ENCODE assay signal across 23 mouse cellular contexts in the genomic region with DNA sequence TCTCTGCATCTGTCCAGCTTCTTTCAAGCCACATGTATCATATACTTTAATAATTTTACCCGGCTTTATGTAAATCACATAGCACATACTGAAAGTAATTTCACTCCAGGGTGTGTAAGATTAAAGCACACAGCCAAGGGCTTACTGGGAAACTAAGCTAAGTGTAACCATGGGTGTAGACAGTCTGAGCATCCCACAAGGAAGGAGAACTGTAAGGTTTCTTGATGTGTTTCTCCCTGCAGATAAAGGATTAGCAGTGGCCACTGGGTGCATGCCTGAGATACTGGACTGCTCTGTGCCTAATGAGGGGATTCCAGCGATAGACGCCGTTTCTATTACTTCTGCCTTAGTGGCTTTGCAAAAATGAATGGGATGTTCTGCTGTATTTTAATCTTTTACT. TPM values are rescaled to one million over a fixed set of nuclear protein-coding genes. Genes with fewer than 3 reads are reported as not detected.
DNase-seq lines count a peak whose midpoint lies in the region; ATAC-seq and TF ChIP-seq lines count a peak whose summit lies in the region.
"Had no signal": no experiment of that assay in that cellular context is flagged by ENCODE, and none has a peak within 500 bp of the region (broad histone marks: within the 10 kb centered on the region; RNA-seq: fewer than 3 reads in every experiment).

No protein-coding gene starts in this region.

- H3K27ac ChIP-seq in midbrain, embryonic 16.5 days (ENCODE audit: low read length) = no peak overlapping the region
- no peak overlapping the region for H3K27ac ChIP-seq in midbrain, embryonic 14.5 days (replicated peaks; ENCODE audit: low read depth, low read length)
- H3K27ac ChIP-seq in stomach, postnatal 0 days (replicated peaks) = no peak overlapping the region
- H3K27ac ChIP-seq: embryonic facial prominence, embryonic 10.5 days; embryonic facial prominence, embryonic 12.5 days; forebrain, embryonic 13.5 days; forebrain, embryonic 15.5 days had no signal

- 52% methylated on average over 4 of the region's 4 CpGs for WGBS in midbrain, embryonic 16.5 days
- 67% methylated on average over 4 of the region's 4 CpGs for WGBS in midbrain, embryonic 14.5 days
- WGBS in stomach, postnatal 0 days = 79% methylated on average over 4 of the region's 4 CpGs

- TF ChIP-seq CTCF in stomach, postnatal 0 days (IDR thresholded peaks at IDR 0.05; ENCODE audit: low read depth) = no peak

- TF ChIP-seq EP300 in stomach, postnatal 0 days (optimal IDR thresholded peaks at IDR 0.05) = no peak

- peak; percentile 56; the same call in 1 of the 2 replicates for ATAC-seq in midbrain, embryonic 16.5 days
- no peak for ATAC-seq in midbrain, embryonic 14.5 days (ENCODE audit: low FRiP score, low TSS enrichment)
- no peak for ATAC-seq in stomach, postnatal 0 days (ENCODE audit: low FRiP score, low TSS enrichment)
- ATAC-seq: CD4-positive, CD25-positive, alpha-beta regulatory T cell, adult 4 months; forebrain, embryonic 13.5 days; forebrain, embryonic 15.5 days had no signal

- no peaks in the 10 kb centered on the region for H3K27me3 ChIP-seq in midbrain, embryonic 16.5 days (ENCODE audit: control insufficient read depth, insufficient read depth, low read depth, low read length)
- H3K27me3 ChIP-seq in midbrain, embryonic 14.5 days (ENCODE audit: control insufficient read depth, insufficient read depth, low read length) = no peaks in the 10 kb centered on the region
- no peaks in the 10 kb centered on the region for H3K27me3 ChIP-seq in stomach, postnatal 0 days (ENCODE audit: control insufficient read depth, insufficient read depth, low read length)
- H3K27me3 ChIP-seq: CH12.LX; embryonic facial prominence, embryonic 12.5 days; forebrain, embryonic 13.5 days; forebrain, embryonic 15.5 days had no signal

- H3K9me3 ChIP-seq in midbrain, embryonic 16.5 days (replicated peaks; ENCODE audit: control insufficient read depth, low read length, poor library complexity, severe bottlenecking) = no peaks in the 10 kb centered on the region
- no peaks in the 10 kb centered on the region for H3K9me3 ChIP-seq in midbrain, embryonic 14.5 days (ENCODE audit: control insufficient read depth, low read length)
- H3K9me3 ChIP-seq in stomach, postnatal 0 days (ENCODE audit: control insufficient read depth, low read length) = no peaks in the 10 kb centered on the region
- H3K9me3 ChIP-seq: embryonic facial prominence, embryonic 10.5 days; embryonic facial prominence, embryonic 12.5 days; forebrain, embryonic 13.5 days; forebrain, embryonic 15.5 days had no signal

- no peaks in the 10 kb centered on the region for H3K4me1 ChIP-seq in midbrain, embryonic 16.5 days (ENCODE audit: control insufficient read depth, insufficient read depth, low read length)
- H3K4me1 ChIP-seq in midbrain, embryonic 14.5 days (ENCODE audit: control insufficient read depth, insufficient read depth, low read length) = no peaks in the 10 kb centered on the region
- no peaks in the 10 kb centered on the region for H3K4me1 ChIP-seq in stomach, postnatal 0 days (replicated peaks; ENCODE audit: control insufficient read depth, insufficient read depth)
- H3K4me1 ChIP-seq: embryonic facial prominence, embryonic 10.5 days; embryonic facial prominence, embryonic 12.5 days; forebrain, embryonic 13.5 days; forebrain, embryonic 15.5 days had no signal

- no peak overlapping the region for H3K9ac ChIP-seq in midbrain, embryonic 16.5 days (ENCODE audit: low read depth, low read length)
- no peak overlapping the region for H3K9ac ChIP-seq in midbrain, embryonic 14.5 days (replicated peaks; ENCODE audit: low read length)
- H3K9ac ChIP-seq in stomach, postnatal 0 days (ENCODE audit: low read length) = no peak overlapping the region
- H3K9ac ChIP-seq: embryonic facial prominence, embryonic 12.5 days; forebrain, embryonic 13.5 days; forebrain, embryonic 15.5 days had no signal

- H3K4me2 ChIP-seq in midbrain, embryonic 16.5 days (ENCODE audit: low read length) = no peak overlapping the region
- no peak overlapping the region for H3K4me2 ChIP-seq in midbrain, embryonic 14.5 days (ENCODE audit: low read length)
- no peak overlapping the region for H3K4me2 ChIP-seq in stomach, postnatal 0 days (replicated peaks; ENCODE audit: low read depth)
- H3K4me2 ChIP-seq: embryonic facial prominence, embryonic 12.5 days; forebrain, embryonic 13.5 days; forebrain, embryonic 15.5 days had no signal

- no peak overlapping the region for H3K4me3 ChIP-seq in midbrain, embryonic 16.5 days (ENCODE audit: low read depth, low read length)
- H3K4me3 ChIP-seq in midbrain, embryonic 14.5 days (replicated peaks; ENCODE audit: low read depth, low read length) = no peak overlapping the region
- no peak overlapping the region for H3K4me3 ChIP-seq in stomach, postnatal 0 days (ENCODE audit: low read depth, low read length)
- H3K4me3 ChIP-seq: embryonic facial prominence, embryonic 10.5 days; embryonic facial prominence, embryonic 12.5 days; forebrain, embryonic 13.5 days; forebrain, embryonic 15.5 days had no signal

- peak; percentile 10 for DNase-seq in heart, adult 11 months
- no peak for DNase-seq in heart, adult 9 months (ENCODE audit: low spot score in 2 of 2)
- no peak for DNase-seq in midbrain, embryonic 14.5 days
- DNase-seq in retina, embryonic 14.5 days (ENCODE audit: low spot score) = peak; percentile 59
- DNase-seq in testis, postnatal 10 days (ENCODE audit: low spot score) = no peak
- DNase-seq in stomach, postnatal 0 days (ENCODE audit: low spot score) = no peak
- DNase-seq: adrenal gland, adult 2 months; adrenal gland, postnatal 10 days; adrenal gland, postnatal 25 days; B cell, adult 2 months; cerebellum, adult 11-12 months; cerebellum, adult 2 months; cerebellum, adult 9-10 months; cerebellum, postnatal 10 days; cerebellum, postnatal 25 days had no signal

- no peaks in the 10 kb centered on the region for H3K36me3 ChIP-seq in midbrain, embryonic 16.5 days (ENCODE audit: control insufficient read depth, insufficient read depth, low read length)
- no peaks in the 10 kb centered on the region for H3K36me3 ChIP-seq in midbrain, embryonic 14.5 days (ENCODE audit: control insufficient read depth, insufficient read depth, low read length)
- H3K36me3 ChIP-seq in stomach, postnatal 0 days (ENCODE audit: control insufficient read depth, insufficient read depth, low read length) = no peaks in the 10 kb centered on the region
- H3K36me3 ChIP-seq: embryonic facial prominence, embryonic 10.5 days; embryonic facial prominence, embryonic 12.5 days; forebrain, embryonic 15.5 days; G1E had no signal

RNA-seq across cellular contexts. Expression of gene Stk39, which starts 14.2 kb away (rescaled TPM):
- 21.4 and 22.2 TPM in 2 replicates for polyA plus RNA-seq in midbrain, embryonic 16.5 days (2015; fragmentation: Nextera tagmentation; extraction: Ambion mirVana)
- polyA plus RNA-seq in midbrain, embryonic 14.5 days (2014; fragmentation: Nextera tagmentation; extraction: Ambion mirVana) = 29.3 and 39.0 TPM in 2 replicates
- 20.9 and 23.6 TPM in 2 replicates for polyA plus RNA-seq in stomach, postnatal 0 days (2015; fragmentation: Nextera tagmentation; extraction: Ambion mirVana)
- polyA plus RNA-seq: G1E had no signal

Comparison
In these comparisons a context has a peak if more than half of its experiments do, and no peak if none do; other contexts are left out.
1. DNase-seq: peak in heart, adult 11 months (single experiment) and retina, embryonic 14.5 days (single experiment); none in heart, adult 9 months (0 of 2), midbrain, embryonic 14.5 days (single experiment), testis, postnatal 10 days (single experiment) and stomach, postnatal 0 days (single experiment).